Mouse (Mus musculus) bone marrow, adult 2 months (tissue): ENCODE measurements at regions not wholly inside any gene's neighbourhood (a gene's known extent, or its start where the extent isn't known, plus 50 kb on each side); places are given as distances from the start of the nearest gene placed in this dataset.

Source experiments
- CTCF ChIP-seq: fragments of 200-500 bp; IDR thresholded peaks from 2 replicates; pipeline ENCODE4 v1.5.1; 2011; ENCODE audit warnings: low read length, control low read depth; ENCODE audit not compliant: control insufficient read depth, insufficient read depth
- POLR2A ChIP-seq: fragments of 200-500 bp; IDR thresholded peaks from 2 replicates; pipeline ENCODE4 v1.6.1; 2011; ENCODE audit warnings: low read depth, mild to moderate bottlenecking, control low read depth, low read length, borderline replicate concordance; ENCODE audit not compliant: control insufficient read depth

- TF ChIP-seq CTCF (no peak), POLR2A (no peak)
Measured at GRCm38 (mm10) chr2:124724827-124725480, 343.0 kb upstream of the Slc24a5 start.
